Mouse (Mus musculus): Measurements from ENCODE around the gene Gm20388. TPM values are rescaled to one million over a fixed set of nuclear protein-coding genes. Genes with fewer than 3 reads are reported as not detected.

Gene Gm20388
- total RNA-seq, 2 experiments from 2014 or later = 11.4 to 18.1 TPM

GRCm38 (mm10) chr8:120510863-120511457 is 600.3 kb downstream of the Gm20388 start:
- ATAC-seq (replicated peaks; ENCODE audit: low FRiP score, low TSS enrichment, poor library complexity, severe bottlenecking) = no peak

GRCm38 (mm10) chr8:120511737-120512136 is 601.1 kb downstream of the Gm20388 start:
- ATAC-seq (replicated peaks; ENCODE audit: low FRiP score, low TSS enrichment, poor library complexity, severe bottlenecking) = no peak

- no peak for ATAC-seq (replicated peaks; ENCODE audit: low FRiP score, low TSS enrichment, poor library complexity, severe bottlenecking)
Observed at GRCm38 (mm10) chr8:120512326-120512725, 601.7 kb downstream of the Gm20388 start.

GRCm38 (mm10) chr8:120513145-120513544 is 602.5 kb downstream of the Gm20388 start:
- ATAC-seq (replicated peaks; ENCODE audit: low FRiP score, low TSS enrichment, poor library complexity, severe bottlenecking) = no peak

- ATAC-seq (replicated peaks; ENCODE audit: low FRiP score, low TSS enrichment, poor library complexity, severe bottlenecking) = no peak
Observed at GRCm38 (mm10) chr8:120513638-120514461, 603.2 kb downstream of the Gm20388 start.

GRCm38 (mm10) chr8:120515214-120515613 is 604.6 kb downstream of the Gm20388 start:
- no peak for ATAC-seq (replicated peaks; ENCODE audit: low FRiP score, low TSS enrichment, poor library complexity, severe bottlenecking)

- ATAC-seq (replicated peaks; ENCODE audit: low FRiP score, low TSS enrichment, poor library complexity, severe bottlenecking) = no peak
Observed at GRCm38 (mm10) chr8:120515650-120516049, 605.0 kb downstream of the Gm20388 start.

GRCm38 (mm10) chr8:120516182-120516755 is 605.6 kb downstream of the Gm20388 start:
- no peak for ATAC-seq (replicated peaks; ENCODE audit: low FRiP score, low TSS enrichment, poor library complexity, severe bottlenecking)

- no peak for ATAC-seq (replicated peaks; ENCODE audit: low FRiP score, low TSS enrichment, poor library complexity, severe bottlenecking)
Observed at GRCm38 (mm10) chr8:120517666-120518410, 607.2 kb downstream of the Gm20388 start.

GRCm38 (mm10) chr8:120518736-120519534 is 608.3 kb downstream of the Gm20388 start:
- peak; percentile 11; the same call in 1 of the 2 replicates for ATAC-seq (replicated peaks; ENCODE audit: low FRiP score, low TSS enrichment, poor library complexity, severe bottlenecking)

GRCm38 (mm10) chr8:120520287-120520686 is 609.6 kb downstream of the Gm20388 start:
- no peak for ATAC-seq (replicated peaks; ENCODE audit: low FRiP score, low TSS enrichment, poor library complexity, severe bottlenecking)

GRCm38 (mm10) chr8:120520707-120521590 is 610.3 kb downstream of the Gm20388 start:
- ATAC-seq (replicated peaks; ENCODE audit: low FRiP score, low TSS enrichment, poor library complexity, severe bottlenecking) = no peak

- ATAC-seq (replicated peaks; ENCODE audit: low FRiP score, low TSS enrichment, poor library complexity, severe bottlenecking) = no peak
Observed at GRCm38 (mm10) chr8:120521591-120521965, 610.9 kb downstream of the Gm20388 start.

GRCm38 (mm10) chr8:120523641-120524040 is 613.0 kb downstream of the Gm20388 start:
- ATAC-seq (replicated peaks; ENCODE audit: low FRiP score, low TSS enrichment, poor library complexity, severe bottlenecking) = no peak

GRCm38 (mm10) chr8:120525135-120525534 is 614.5 kb downstream of the Gm20388 start:
- ATAC-seq (replicated peaks; ENCODE audit: low FRiP score, low TSS enrichment, poor library complexity, severe bottlenecking) = peak; percentile 61

GRCm38 (mm10) chr8:120525832-120526231 is 615.2 kb downstream of the Gm20388 start:
- ATAC-seq (replicated peaks; ENCODE audit: low FRiP score, low TSS enrichment, poor library complexity, severe bottlenecking) = 0 out of 2 replicates have a peak, but pooled peaks have one; percentile 32

GRCm38 (mm10) chr8:120526577-120526976 is 615.9 kb downstream of the Gm20388 start:
- ATAC-seq (replicated peaks; ENCODE audit: low FRiP score, low TSS enrichment, poor library complexity, severe bottlenecking) = no peak

GRCm38 (mm10) chr8:120528332-120528731 is 617.7 kb downstream of the Gm20388 start:
- no peak for ATAC-seq (replicated peaks; ENCODE audit: low FRiP score, low TSS enrichment, poor library complexity, severe bottlenecking)

Data from megakaryocyte-erythroid progenitor cell, adult 5-6 weeks (primary cell).